Mouse (Mus musculus) small intestine, adult 2 months (tissue): ENCODE data around the gene Itga9.

ENCODE experiments used
- CTCF ChIP-seq: fragments of 200-500 bp; IDR thresholded peaks from 2 replicates; pipeline ENCODE4 v1.5.1; 2012; ENCODE audit warnings: low read depth, mild to moderate bottlenecking, control low read depth, inconsistent platforms, low read length, moderate library complexity, mixed read lengths; ENCODE audit not compliant: insufficient replicate concordance, insufficient read length; ENCODE audit errors: extremely low read depth
- POLR2A ChIP-seq: fragments of 200-500 bp; IDR thresholded peaks from 2 replicates; pipeline ENCODE4 v1.6.1; 2012; ENCODE audit warnings: low read depth, mild to moderate bottlenecking, control low read depth, inconsistent platforms, low read length, moderate library complexity

DNA sequence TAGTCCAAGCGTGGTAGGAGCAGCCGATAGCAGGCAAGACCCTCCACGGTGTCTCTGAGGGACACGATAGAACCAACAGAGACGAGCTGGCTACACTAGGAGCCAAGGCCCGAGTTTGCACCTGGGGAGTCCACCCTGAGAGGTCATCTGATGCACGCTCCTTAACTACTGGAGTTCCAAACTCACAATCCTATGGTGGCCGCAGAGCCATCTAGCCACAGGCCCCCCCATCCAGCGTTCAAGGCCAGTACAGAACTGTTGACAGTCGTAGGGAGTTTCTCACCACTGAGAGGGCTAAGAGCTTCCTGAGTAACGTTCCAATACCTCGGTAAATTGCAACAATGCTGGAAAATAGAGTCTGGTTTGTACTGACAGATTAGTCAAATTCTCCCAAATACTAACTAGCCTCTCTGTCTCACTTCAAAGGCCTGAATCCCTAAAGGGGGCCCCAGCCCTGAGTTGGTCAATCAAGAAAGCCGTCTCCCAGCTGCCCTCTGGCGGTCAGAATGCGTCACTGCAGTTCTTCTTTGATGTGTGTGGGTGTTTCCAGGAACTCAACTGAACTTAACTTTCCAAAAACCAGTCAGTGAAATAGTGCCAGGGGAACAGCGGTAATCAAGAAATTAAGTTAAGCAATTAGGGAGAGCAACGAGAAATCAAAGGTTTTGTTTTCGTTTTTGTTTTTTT, 301.6 kb downstream of the Itga9 start:
- TF ChIP-seq CTCF (peak; percentile 95; the same call in 1 of the 2 replicates), POLR2A (no peak)
